Mouse (Mus musculus): ENCODE results near the gene Olfr711. TPM values are rescaled to one million over a fixed set of nuclear protein-coding genes. Genes with fewer than 3 reads are reported as not detected.

Gene Olfr711
- not detected in 2 replicates for polyA plus RNA-seq (2012; rRNA removed)

GRCm38 (mm10) chr7:106975353-106975752, at the start of gene Olfr711:
TSS of gene Olfr711 (minus strand) at chr7:106975453.

DNA sequence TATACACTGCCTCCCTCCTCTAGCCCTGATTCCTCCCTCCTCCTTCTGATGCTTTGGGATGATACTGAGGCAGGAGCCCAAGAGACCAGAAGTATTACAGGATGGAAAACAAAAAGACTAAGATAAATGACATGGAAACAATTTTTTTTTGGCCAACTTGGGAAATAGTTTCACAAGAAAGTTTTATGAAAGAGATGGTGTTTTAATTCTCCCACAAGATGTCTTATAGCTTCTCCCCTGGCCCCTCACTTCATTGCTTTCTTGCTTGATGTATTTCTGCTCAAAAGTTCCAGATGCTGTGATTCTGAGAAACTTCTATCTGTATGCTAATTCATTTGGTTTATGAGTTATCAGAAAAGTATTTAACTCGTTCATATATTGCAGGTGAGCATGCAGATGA, 30.7 kb upstream of the Olfr711 start, which contains the start of gene Olfr2:
TSS of gene Olfr2 (minus strand) at position 101 of the 400 bp plus-strand sequence.

DNA sequence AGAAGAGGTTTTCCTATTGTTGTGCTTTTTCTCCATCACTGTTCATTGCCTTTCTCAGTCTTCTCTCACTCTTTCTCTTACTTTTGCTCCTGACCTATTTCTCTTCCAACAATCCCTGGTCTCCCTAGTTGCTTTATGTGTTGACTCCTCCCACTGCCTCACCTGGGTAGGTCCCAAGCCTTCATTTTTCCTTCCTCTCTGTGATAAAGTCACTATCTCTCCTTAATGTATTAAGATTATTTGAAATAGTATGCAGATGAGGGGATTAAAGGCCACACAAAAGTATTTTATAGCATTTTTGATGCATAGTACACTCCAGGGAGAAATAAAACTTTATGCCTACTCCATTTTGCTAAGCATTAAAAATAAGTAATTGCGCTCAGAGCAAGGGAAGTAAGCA, 11.4 kb downstream of the Olfr711 start, which contains the start of gene Olfr6:
TSS of gene Olfr6 (minus strand) at position 101 of the 400 bp plus-strand sequence.

GRCm38 (mm10) chr7:106948212-106948611, 27.0 kb downstream of the Olfr711 start, which contains the start of gene Olfr710:
TSS of gene Olfr710 (minus strand) at chr7:106948312.

DNA sequence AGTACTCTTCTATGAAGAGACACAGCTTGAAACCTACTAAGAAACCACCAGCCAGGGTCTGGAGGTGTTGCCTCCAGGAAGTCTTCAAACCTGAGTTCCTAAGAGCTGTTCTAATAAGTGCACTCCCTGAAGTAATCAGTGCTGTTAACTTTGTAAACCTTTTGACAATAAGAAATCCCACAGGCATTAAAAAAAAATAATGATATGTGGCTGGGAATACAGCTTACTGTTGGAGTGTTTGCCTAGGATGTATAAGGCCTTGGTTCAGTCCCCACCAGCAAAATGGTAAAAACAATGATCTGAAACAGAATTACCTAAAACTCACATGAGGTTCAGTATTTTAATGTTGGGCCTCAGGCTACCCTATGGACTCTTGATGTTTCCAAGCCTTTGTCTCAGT, 43.1 kb downstream of the Olfr711 start, which contains the start of gene Olfr709-ps1:
TSS of gene Olfr709-ps1 (minus strand) at position 101 of the 400 bp plus-strand sequence.

Other genes with a start within 250 kb of the Olfr711 start
- gene Olfr697, start 233.0 kb downstream of the Olfr711 start, polyA plus RNA-seq (2012; rRNA removed), result not detected in 2 replicates
- not detected in 2 replicates for gene Olfr698, start 220.1 kb downstream of the Olfr711 start, polyA plus RNA-seq (2012; rRNA removed)
- not detected in 2 replicates for gene Olfr699, start 182.3 kb downstream of the Olfr711 start, polyA plus RNA-seq (2012; rRNA removed)
- not detected in 2 replicates for gene Olfr700, start 166.6 kb downstream of the Olfr711 start, polyA plus RNA-seq (2012; rRNA removed)
- gene Olfr701, start 161.3 kb downstream of the Olfr711 start, polyA plus RNA-seq (2012; rRNA removed), result not detected in 2 replicates
- gene Olfr702, start 141.6 kb downstream of the Olfr711 start, polyA plus RNA-seq (2012; rRNA removed), result not detected in 2 replicates
- gene Olfr703, start 132.1 kb downstream of the Olfr711 start, polyA plus RNA-seq (2012; rRNA removed), result 0.05 TPM in 1 of 2 replicates, not detected in the other
- not detected in 2 replicates for gene Olfr704, start 112.3 kb downstream of the Olfr711 start, polyA plus RNA-seq (2012; rRNA removed)
- not detected in 2 replicates for gene Olfr705, start 98.6 kb downstream of the Olfr711 start, polyA plus RNA-seq (2012; rRNA removed)
- gene Olfr706, start 87.3 kb downstream of the Olfr711 start, polyA plus RNA-seq (2012; rRNA removed), result not detected in 2 replicates
- not detected in 2 replicates for gene Olfr707, start 74.2 kb downstream of the Olfr711 start, polyA plus RNA-seq (2012; rRNA removed)
- not detected in 2 replicates for gene Olfr1532-ps1, start 67.5 kb downstream of the Olfr711 start, polyA plus RNA-seq (2012; rRNA removed)
- not detected in 2 replicates for gene Olfr709-ps1, start 43.2 kb downstream of the Olfr711 start, polyA plus RNA-seq (2012; rRNA removed)
- gene Olfr710, start 27.1 kb downstream of the Olfr711 start, polyA plus RNA-seq (2012; rRNA removed), result not detected in 2 replicates
- not detected in 2 replicates for gene Olfr6, start 11.5 kb downstream of the Olfr711 start, polyA plus RNA-seq (2012; rRNA removed)
- gene Olfr2, start 30.6 kb upstream of the Olfr711 start, polyA plus RNA-seq (2012; rRNA removed), result not detected in 2 replicates
- gene Olfr713, start 55.7 kb upstream of the Olfr711 start, polyA plus RNA-seq (2012; rRNA removed), result not detected in 2 replicates
- gene Olfr714, start 95.5 kb upstream of the Olfr711 start, polyA plus RNA-seq (2012; rRNA removed), result not detected in 2 replicates
- not detected in 2 replicates for gene Olfr17, start 117.8 kb upstream of the Olfr711 start, polyA plus RNA-seq (2012; rRNA removed)
- not detected in 2 replicates for gene Olfr715b, start 134.9 kb upstream of the Olfr711 start, polyA plus RNA-seq (2012; rRNA removed)
- not detected in 2 replicates for gene Olfr715, start 155.6 kb upstream of the Olfr711 start, polyA plus RNA-seq (2012; rRNA removed)
- not detected in 2 replicates for gene Olfr716, start 162.9 kb upstream of the Olfr711 start, polyA plus RNA-seq (2012; rRNA removed)
- not detected in 2 replicates for gene Nlrp14, start 191.5 kb upstream of the Olfr711 start, polyA plus RNA-seq (2012; rRNA removed)
- not detected in 2 replicates for gene Rbmxl2, start 234.0 kb upstream of the Olfr711 start, polyA plus RNA-seq (2012; rRNA removed)

All from central nervous system, embryonic 18 days (tissue).